Mouse (Mus musculus) heart, adult 18-20 months (tissue): ENCODE measurements around the gene Ak5. TPM values are rescaled to one million over a fixed set of nuclear protein-coding genes. Genes with fewer than 3 reads are reported as not detected.

Source experiments
- DNase-seq, 2 experiments: peaks; one replicate each; pipeline ENCODE4 v3.0.0; 2021 to 2022; ENCODE audit warnings: mixed read lengths in 1 of 2
- total RNA-seq, 2 experiments: library from RNA; stranded (reverse); gene quantifications; 2 replicates each; pipeline ENCODE4 v1.2.3; 2021

Gene Ak5
- total RNA-seq, 2 experiments from 2014 or later = not detected

DNA sequence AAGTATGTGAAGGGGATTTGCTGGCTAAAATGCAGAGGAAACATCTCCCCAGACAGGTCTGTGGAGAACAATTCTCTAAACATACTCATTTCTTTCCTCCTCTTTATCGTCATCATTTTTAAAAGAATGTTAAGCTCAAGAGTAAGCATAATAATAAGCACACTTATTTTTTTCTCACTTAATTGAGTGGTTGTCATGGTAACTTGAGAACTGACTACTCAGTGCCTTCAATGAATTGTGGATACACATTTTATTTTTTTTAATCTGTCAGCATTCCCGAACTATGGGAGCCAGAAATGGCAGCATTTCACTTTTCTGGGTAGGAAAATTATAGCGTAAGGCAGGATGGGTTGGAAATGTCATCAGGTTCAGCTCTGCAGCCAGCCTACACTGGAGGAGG, 151.6 kb downstream of the Ak5 start:
- no peak for DNase-seq

DNA sequence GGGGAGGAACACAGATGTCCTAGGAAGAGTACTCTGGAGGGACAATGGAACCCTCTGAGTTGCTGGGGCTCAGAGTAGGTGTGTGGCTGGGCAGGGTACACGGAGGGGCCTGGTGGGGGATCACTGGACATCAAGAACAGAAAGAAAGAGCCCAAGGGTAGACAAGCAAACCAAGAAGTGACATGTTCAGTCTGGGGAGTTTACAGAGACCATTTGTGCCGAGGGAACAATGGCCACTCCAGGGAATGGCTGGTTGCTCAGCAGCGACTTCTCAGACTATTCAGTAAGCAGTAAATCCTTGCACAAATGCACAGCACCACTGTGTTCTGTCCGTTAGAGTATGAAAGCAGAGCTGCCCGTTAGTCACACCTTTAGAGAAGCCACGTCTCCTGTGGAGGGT, 152.2 kb downstream of the Ak5 start:
- DNase-seq = no peak

DNA sequence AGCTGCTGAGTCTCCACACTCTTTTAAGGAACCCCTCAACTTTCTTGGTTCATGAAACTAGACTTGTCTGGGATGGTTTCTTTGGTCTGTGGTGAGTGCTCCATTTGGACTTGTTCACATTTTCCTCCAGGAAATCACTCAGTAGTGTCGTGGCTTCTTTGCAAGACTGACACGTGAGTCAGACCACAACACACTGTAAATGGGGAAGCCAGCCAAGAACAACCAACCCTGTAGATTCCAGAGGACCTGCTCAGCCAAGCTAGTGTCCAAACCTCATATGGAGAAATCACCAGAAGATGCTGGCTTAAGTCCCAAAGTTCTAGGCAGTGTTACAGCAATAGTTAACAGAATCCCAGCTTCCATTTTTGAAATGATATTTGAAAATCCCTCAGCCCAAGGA, 155.6 kb downstream of the Ak5 start:
- DNase-seq = peak in 1 of 2 experiments; percentile 4

DNA sequence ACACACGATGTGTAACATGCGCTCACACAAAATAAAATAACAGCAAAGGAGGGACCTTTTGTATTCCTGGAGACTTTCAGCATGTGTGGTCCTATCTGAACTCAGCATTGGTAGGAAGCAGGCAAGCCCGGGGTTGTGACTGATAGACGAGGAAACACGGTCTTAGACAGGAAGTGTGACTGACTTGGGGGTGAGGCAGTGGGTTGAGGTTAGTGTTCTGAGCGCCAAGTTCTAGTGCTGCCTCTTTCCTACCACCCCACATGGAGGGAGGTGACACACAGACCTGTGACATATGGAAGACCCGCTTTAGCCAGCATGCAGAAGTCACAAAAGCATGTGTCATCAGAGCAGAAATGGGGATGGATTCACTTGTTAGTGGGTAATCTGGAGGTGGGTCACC, 158.9 kb downstream of the Ak5 start:
- DNase-seq = no peak

DNA sequence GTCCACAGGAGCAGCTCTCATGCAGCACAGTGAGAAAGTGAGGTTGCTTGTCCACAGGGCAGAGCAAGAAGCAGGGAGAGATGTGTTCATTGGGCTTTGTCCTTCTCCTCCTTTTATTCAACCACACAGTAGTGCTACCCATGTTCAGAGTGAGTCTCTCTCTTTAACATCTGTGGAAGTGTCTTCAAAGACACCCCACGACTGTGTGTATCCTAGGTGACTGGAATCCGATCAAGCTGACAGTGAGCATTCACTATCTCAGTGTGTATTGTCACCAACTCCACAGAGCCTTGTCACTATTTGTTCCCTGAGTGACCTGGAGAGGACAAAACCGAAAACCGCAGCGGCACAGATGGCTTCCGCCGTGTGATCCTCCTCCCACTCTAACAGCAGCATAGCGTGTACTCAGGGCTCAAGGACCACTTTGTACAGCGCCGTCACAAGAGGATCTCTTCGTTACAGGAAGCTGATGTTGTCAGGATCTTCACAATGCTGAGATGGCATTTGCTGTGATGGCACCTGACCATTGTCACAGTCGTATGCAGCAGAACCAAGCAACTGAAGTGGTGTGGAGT, 159.7 kb downstream of the Ak5 start:
- no peak for DNase-seq

GRCm38 (mm10) chr3:152507900-152508299, 160.3 kb downstream of the Ak5 start:
- DNase-seq = no peak

GRCm38 (mm10) chr3:152498968-152499696, 169.0 kb downstream of the Ak5 start:
- no peak for DNase-seq

DNA sequence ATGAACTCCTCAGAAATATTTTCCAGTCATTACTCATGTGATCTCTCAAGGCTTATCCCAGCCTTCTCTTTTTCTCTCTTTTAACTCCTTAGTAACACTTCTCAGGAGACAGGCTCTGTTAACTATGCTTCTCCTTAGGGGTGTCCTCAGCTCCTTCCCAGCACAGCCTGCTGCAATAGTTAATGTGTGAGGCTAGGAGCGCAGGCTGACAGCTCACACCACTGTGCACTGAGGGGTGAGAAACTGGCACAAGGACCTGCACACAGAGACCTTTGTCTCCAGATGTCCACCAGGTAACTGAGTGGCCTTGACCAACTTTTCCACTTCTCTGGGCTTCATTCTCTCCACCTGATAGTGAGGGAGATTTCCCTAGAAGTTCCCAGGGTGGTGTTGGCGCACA, 170.3 kb downstream of the Ak5 start:
- DNase-seq = no peak

DNA sequence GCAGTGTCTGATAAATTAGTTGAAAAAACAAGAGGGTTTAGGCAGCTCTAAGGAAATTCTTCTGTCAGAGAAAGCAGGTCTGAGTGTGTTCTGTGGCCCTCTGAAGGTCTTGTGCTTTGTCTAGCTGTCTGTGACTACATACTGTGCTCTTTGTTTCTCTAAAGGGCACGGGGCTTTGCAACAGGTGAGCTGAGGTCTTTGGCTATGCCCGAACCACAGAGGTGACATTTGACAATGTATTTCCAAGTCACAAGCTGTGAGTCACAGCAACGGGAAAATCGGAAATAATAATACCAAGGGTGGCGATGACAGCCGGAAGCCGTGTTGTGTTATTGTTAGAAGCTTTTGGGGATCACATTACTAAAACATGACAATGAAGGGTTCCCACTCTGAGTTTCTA, 171.1 kb downstream of the Ak5 start:
- no peak for DNase-seq

DNA sequence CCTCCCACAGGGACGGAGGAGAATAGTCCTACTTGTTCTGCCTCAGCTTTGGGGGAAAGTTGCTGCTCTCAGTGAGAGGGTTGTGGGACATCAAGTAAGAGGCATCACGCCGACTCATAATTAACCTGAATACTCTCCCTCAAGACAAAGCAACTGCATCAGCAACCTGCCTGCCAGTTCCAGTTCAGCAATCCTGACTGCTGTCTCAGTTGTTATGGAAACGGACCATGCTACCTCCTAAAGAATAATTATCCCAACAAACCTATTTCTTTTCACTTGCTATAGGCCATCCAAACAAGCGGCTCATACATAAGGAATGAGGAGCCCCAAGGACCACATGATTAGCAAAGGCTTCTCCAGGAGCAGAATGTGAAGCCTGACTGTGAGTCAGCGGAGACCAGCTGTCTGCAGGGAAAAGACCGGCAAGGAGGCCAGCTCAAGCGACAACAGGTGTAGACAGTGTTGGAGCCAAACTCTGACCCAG, 172.7 kb downstream of the Ak5 start:
- DNase-seq = no peak

- DNase-seq = no peak
Observed at GRCm38 (mm10) chr3:152494667-152495360, 173.3 kb downstream of the Ak5 start.

DNA sequence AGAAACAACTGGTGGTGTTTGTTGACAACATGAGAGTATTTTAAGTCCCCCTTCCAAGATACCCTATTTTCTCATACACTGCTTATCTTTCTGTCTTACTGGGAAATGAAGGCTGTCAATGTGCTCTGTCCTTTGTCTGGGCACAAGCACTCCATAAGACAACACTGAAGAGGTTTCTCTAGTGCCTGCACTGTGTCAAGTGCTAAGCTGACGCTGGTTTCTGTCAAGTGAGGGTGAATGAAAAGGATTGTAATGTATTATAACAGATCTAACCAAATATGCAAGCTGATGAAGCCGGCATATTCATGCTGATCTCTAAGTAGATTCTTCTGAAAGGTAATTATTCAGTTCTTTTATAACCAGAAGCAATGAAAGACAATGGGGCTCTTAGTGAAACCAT, 174.3 kb downstream of the Ak5 start:
- DNase-seq = no peak

DNA sequence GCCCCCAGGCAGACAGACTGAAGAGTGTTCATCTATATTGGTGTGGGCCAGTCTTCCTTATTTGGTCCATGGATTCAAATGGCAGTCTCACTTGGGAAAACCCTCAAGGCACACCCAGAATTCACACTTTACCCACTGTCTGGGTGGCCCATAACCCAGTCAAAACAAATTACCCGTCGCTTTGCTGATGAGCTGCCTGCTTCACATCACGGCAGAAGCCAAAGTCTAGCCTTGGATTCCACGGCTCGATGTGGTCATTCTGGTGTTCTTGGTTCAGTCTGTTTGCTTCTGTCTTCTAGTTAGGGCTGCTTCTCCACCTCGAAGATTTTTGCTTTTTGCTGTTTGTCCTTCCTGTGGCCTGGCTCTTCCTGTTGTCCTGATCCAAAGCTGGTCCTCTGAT, 175.9 kb downstream of the Ak5 start:
- DNase-seq = no peak

GRCm38 (mm10) chr3:152490423-152490822, 177.7 kb downstream of the Ak5 start:
- DNase-seq = no peak

DNA sequence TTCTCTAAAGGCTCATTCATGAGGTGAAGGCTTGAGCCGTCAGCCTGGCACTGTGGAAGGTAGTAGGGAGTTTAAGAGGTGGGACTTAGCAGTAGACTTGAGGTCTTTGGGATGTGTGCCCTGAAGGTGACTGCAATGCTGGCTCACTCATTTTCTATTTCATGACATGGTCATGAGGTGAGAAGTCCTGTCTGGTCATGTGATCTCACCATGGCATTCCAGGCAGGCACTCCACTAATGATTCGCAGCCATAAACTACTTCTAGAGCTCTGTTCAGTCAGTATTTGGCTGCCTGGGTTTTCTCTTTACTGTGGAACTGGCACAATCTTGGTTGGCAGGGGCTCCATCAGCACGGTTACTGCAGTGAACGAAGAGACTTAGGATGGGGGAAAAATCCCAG, 179.2 kb downstream of the Ak5 start:
- DNase-seq = no peak

GRCm38 (mm10) chr3:152484206-152484605, 184.0 kb downstream of the Ak5 start:
- no peak for DNase-seq

- no peak for DNase-seq
Observed at GRCm38 (mm10) chr3:152483800-152484199, 184.4 kb downstream of the Ak5 start.

- no peak for DNase-seq
Observed at GRCm38 (mm10) chr3:152482182-152482581, 186.0 kb downstream of the Ak5 start.

DNA sequence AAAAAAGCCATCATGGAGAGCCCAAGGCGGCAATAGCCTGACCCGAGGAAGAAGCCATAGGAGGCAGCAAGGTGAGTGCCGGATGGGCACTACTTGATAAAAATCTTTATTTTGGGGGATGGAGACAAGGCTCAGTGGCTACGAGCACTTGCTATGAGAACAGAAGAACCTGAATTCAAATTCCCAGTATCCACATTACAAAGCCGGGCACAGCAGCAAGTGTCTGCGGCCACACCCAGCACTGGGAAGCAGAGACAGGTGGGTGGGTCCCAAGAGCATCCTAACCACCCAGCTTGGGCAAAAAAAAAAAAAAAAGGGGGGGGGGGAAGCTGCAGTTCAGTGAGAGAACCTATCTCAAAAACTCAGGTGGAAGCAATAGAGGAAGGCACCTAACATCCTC, 187.8 kb downstream of the Ak5 start:
- DNase-seq = no peak

- peak; percentile 57 to 72 for DNase-seq
Observed at GRCm38 (mm10) chr3:152478599-152479435, 189.3 kb downstream of the Ak5 start.

DNA sequence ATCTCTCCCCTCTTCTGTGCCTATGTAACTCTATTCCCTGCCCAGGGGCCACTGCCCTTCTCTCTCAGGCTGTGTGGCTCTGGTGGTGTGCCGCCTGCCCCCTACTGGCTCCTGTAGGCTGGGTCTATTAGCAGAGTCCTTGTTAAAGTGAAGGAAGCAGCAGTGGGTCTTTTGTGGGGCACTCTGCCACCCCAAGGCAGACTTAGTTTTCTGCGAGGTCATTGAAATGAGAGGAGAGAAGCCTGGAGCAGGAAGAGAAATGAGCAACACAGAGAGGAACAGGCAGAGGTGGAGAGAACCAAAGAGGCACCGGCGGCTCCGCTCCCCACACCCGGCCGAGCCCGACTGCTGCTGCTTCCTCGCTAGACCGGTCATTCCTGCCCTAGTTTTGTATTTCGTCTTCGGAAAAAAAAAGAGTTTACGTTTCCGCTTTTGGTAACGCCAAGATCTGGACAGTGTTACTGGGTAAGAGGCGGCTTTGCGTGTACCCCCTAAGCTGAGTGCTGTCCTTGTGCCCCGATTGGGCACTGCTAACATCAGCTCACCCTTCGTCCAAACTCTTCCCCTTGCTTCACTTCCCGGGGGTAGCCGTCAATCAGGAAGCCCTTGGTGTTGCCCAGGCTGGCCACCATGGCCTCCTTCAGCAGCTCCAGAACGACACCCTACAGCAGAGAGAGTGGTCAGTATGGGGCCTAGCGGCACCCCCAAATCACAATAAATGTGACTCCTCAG, 190.2 kb downstream of the Ak5 start:
- peak; percentile 77 to 85 for DNase-seq

DNA sequence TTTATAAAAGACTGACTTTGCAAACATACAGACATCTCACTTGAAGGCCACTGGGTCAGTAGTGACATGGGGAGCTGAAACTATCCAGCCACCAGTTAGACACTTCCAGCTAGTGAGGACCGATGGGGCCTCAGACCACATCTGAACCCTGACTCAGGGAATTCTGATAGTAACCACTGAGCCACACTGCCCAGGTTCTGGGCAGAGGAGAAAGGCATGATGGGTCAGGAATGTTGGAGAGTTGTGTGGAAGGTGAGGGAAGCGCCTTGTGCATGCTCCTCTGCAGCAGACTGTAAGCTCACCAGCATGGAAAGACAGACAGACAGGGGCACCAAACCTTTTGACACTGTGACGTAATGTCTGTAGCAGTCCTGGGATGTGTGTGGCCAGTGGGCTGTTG, 192.3 kb downstream of the Ak5 start:
- DNase-seq = no peak
